Mouse (Mus musculus) WW6 (cell line): ENCODE measurements around the gene Zfp710.
"Not testable (repeated sequence)": the region's sequence is repeated elsewhere in the genome, so short reads cannot be mapped to it uniquely, and the experiment has no call there.

ENCODE experiments used
- DNase-seq: peaks from one replicate; pipeline ENCODE4 v3.0.0-alpha.2; 2013; ENCODE audit warnings: low read depth, low spot score

The Zfp710 gene

GRCm38 (mm10) chr7:80024521-80025390 is at the start of gene Zfp710:
Gene Zfp710, plus strand, starts transcription at chr7:80024814.
- peak; percentile 83 for DNase-seq

GRCm38 (mm10) chr7:79975316-79975715 is 49.3 kb upstream of the Zfp710 start:
- no peak for DNase-seq

- DNase-seq = no peak
These were observed 37.9 kb upstream of the Zfp710 start for GRCm38 (mm10) chr7:79986717-79987116.

GRCm38 (mm10) chr7:79987745-79988144 is 36.9 kb upstream of the Zfp710 start:
- DNase-seq = no peak

- DNase-seq = not testable (repeated sequence)
These were observed 36.1 kb upstream of the Zfp710 start for GRCm38 (mm10) chr7:79988466-79988865.

- no peak for DNase-seq
These were observed 30.1 kb upstream of the Zfp710 start for GRCm38 (mm10) chr7:79994476-79994875.

- DNase-seq = no peak
These were observed 26.9 kb upstream of the Zfp710 start for GRCm38 (mm10) chr7:79997761-79998160.

- DNase-seq = no peak
These were observed 22.1 kb upstream of the Zfp710 start for GRCm38 (mm10) chr7:80002353-80003055.

- no peak for DNase-seq
These were observed 19.6 kb upstream of the Zfp710 start for GRCm38 (mm10) chr7:80004776-80005554.

- DNase-seq = no peak
These were observed 13.9 kb upstream of the Zfp710 start for GRCm38 (mm10) chr7:80010680-80011079.

- peak; percentile 61 for DNase-seq
These were observed 13.1 kb upstream of the Zfp710 start for GRCm38 (mm10) chr7:80011470-80011869.

GRCm38 (mm10) chr7:80013884-80014550 is 10.6 kb upstream of the Zfp710 start:
- DNase-seq = peak; percentile 58

GRCm38 (mm10) chr7:80014826-80015755 is 9.5 kb upstream of the Zfp710 start:
- DNase-seq = peak; percentile 74

GRCm38 (mm10) chr7:80018506-80019452 is 5.8 kb upstream of the Zfp710 start:
- DNase-seq = no peak

GRCm38 (mm10) chr7:80023621-80024435 is 786 bp upstream of the Zfp710 start:
- no peak for DNase-seq

GRCm38 (mm10) chr7:80025391-80026117 is 940 bp downstream of the Zfp710 start:
- no peak for DNase-seq

GRCm38 (mm10) chr7:80026118-80026989 is 1.7 kb downstream of the Zfp710 start:
- no peak for DNase-seq
